Mouse (Mus musculus): ENCODE results near the gene Meis2. TPM values are rescaled to one million over a fixed set of nuclear protein-coding genes. Genes with fewer than 3 reads are reported as not detected.

Gene Meis2
- total RNA-seq, 2 experiments from 2014 or later, result 80.8 to 89.3 TPM

GRCm38 (mm10) chr2:115970091-115970820 is 95.4 kb downstream of the Meis2 start:
- DNase-seq (ENCODE audit: low spot score in 2 of 2), result no peak
- intact Hi-C loops (cut with DNase I), result no loop called here

- no peak for DNase-seq (ENCODE audit: low spot score in 2 of 2)
- intact Hi-C loops (cut with DNase I), result no loop called here
These were observed 96.4 kb downstream of the Meis2 start for GRCm38 (mm10) chr2:115969201-115969600.

GRCm38 (mm10) chr2:115964911-115965310 is 100.7 kb downstream of the Meis2 start:
- intact Hi-C loops (cut with DNase I), result no loop called here
- DNase-seq (ENCODE audit: low spot score in 2 of 2), result no peak

- no peak for DNase-seq (ENCODE audit: low spot score in 2 of 2)
- intact Hi-C loops (cut with DNase I), result no loop called here
These were observed 102.3 kb downstream of the Meis2 start for GRCm38 (mm10) chr2:115963293-115963835.

GRCm38 (mm10) chr2:115962728-115963127 is 102.9 kb downstream of the Meis2 start:
- DNase-seq (ENCODE audit: low spot score in 2 of 2), result no peak
- intact Hi-C loops (cut with DNase I), result no loop called here

- intact Hi-C loops (cut with DNase I), result no loop called here
- DNase-seq (ENCODE audit: low spot score in 2 of 2), result no peak
These were observed 103.5 kb downstream of the Meis2 start for GRCm38 (mm10) chr2:115962113-115962512.

GRCm38 (mm10) chr2:115960615-115961014 is 105.0 kb downstream of the Meis2 start:
- peak in 1 of 2 experiments; percentile 54 for DNase-seq (ENCODE audit: low spot score in 2 of 2)
- intact Hi-C loops (cut with DNase I), result no loop called here

- intact Hi-C loops (cut with DNase I), result no loop called here
- DNase-seq (ENCODE audit: low spot score in 2 of 2), result no peak
These were observed 108.9 kb downstream of the Meis2 start for GRCm38 (mm10) chr2:115956786-115957185.

- intact Hi-C loops (cut with DNase I), result no loop called here
- no peak for DNase-seq (ENCODE audit: low spot score in 2 of 2)
These were observed 115.0 kb downstream of the Meis2 start for GRCm38 (mm10) chr2:115950645-115951044.

GRCm38 (mm10) chr2:115948630-115949426 is 116.8 kb downstream of the Meis2 start:
- no peak for DNase-seq (ENCODE audit: low spot score in 2 of 2)
- intact Hi-C loops (cut with DNase I), result no loop called here

GRCm38 (mm10) chr2:115947714-115948226 is 117.9 kb downstream of the Meis2 start:
- DNase-seq (ENCODE audit: low spot score in 2 of 2), result no peak
- intact Hi-C loops (cut with DNase I), result no loop called here

GRCm38 (mm10) chr2:115943044-115943443 is 122.6 kb downstream of the Meis2 start:
- DNase-seq (ENCODE audit: low spot score in 2 of 2), result no peak
- intact Hi-C loops (cut with DNase I), result no loop called here

- DNase-seq (ENCODE audit: low spot score in 2 of 2), result no peak
- intact Hi-C loops (cut with DNase I), result no loop called here
These were observed 125.8 kb downstream of the Meis2 start for GRCm38 (mm10) chr2:115939849-115940248.

GRCm38 (mm10) chr2:115938926-115939563 is 126.6 kb downstream of the Meis2 start:
- DNase-seq (ENCODE audit: low spot score in 2 of 2), result peak; percentile 35 to 60
- intact Hi-C loops (cut with DNase I), result no loop called here

GRCm38 (mm10) chr2:115938296-115938695 is 127.3 kb downstream of the Meis2 start:
- DNase-seq (ENCODE audit: low spot score in 2 of 2), result no peak
- intact Hi-C loops (cut with DNase I), result no loop called here

- intact Hi-C loops (cut with DNase I), result no loop called here
- DNase-seq (ENCODE audit: low spot score in 2 of 2), result no peak
These were observed 127.7 kb downstream of the Meis2 start for GRCm38 (mm10) chr2:115937896-115938295.

GRCm38 (mm10) chr2:115936786-115937185 is 128.9 kb downstream of the Meis2 start:
- no peak for DNase-seq (ENCODE audit: low spot score in 2 of 2)
- intact Hi-C loops (cut with DNase I), result no loop called here

- intact Hi-C loops (cut with DNase I), result no loop called here
- DNase-seq (ENCODE audit: low spot score in 2 of 2), result no peak
These were observed 131.3 kb downstream of the Meis2 start for GRCm38 (mm10) chr2:115934299-115934698.

- DNase-seq (ENCODE audit: low spot score in 2 of 2), result no peak
- intact Hi-C loops (cut with DNase I), result no loop called here
These were observed 132.4 kb downstream of the Meis2 start for GRCm38 (mm10) chr2:115933259-115933658.

GRCm38 (mm10) chr2:115925744-115926143 is 139.9 kb downstream of the Meis2 start:
- no peak for DNase-seq (ENCODE audit: low spot score in 2 of 2)
- intact Hi-C loops (cut with DNase I), result no loop called here
